In genomic region chr13:60466553-60467313, GRCm38 (mm10) we compare ENCODE assay signal across 12 mouse cellular contexts.
DNase-seq lines count a peak whose midpoint lies in the region; ATAC-seq and TF ChIP-seq lines count a peak whose summit lies in the region.
"Had no signal": no experiment of that assay in that cellular context is flagged by ENCODE, and none has a peak within 500 bp of the region (broad histone marks: within the 10 kb centered on the region; RNA-seq: fewer than 3 reads in every experiment).

No protein-coding gene starts in this region.

- no peaks in the 10 kb centered on the region for H3K9me3 ChIP-seq in kidney, embryonic 15.5 days (replicated peaks)
- H3K9me3 ChIP-seq in stomach, embryonic 16.5 days (replicated peaks; ENCODE audit: control insufficient read depth, low read length): no peaks in the 10 kb centered on the region
- H3K9me3 ChIP-seq in stomach, postnatal 0 days (ENCODE audit: control insufficient read depth, low read length): no peaks in the 10 kb centered on the region
- no peaks in the 10 kb centered on the region for H3K9me3 ChIP-seq in embryonic facial prominence, embryonic 15.5 days (replicated peaks)

- peaks cover 22% of the 10 kb centered on the region for H3K4me1 ChIP-seq in kidney, embryonic 15.5 days
- no peaks in the 10 kb centered on the region for H3K4me1 ChIP-seq in stomach, embryonic 16.5 days (ENCODE audit: control insufficient read depth, insufficient read depth, low read length)
- no peaks in the 10 kb centered on the region for H3K4me1 ChIP-seq in stomach, postnatal 0 days (replicated peaks; ENCODE audit: control insufficient read depth, insufficient read depth)
- H3K4me1 ChIP-seq in embryonic facial prominence, embryonic 15.5 days: peaks cover 23% of the 10 kb centered on the region

- no peak for TF ChIP-seq EP300 in stomach, postnatal 0 days (optimal IDR thresholded peaks at IDR 0.05)

- no peak for ATAC-seq in kidney, embryonic 15.5 days (replicated peaks; ENCODE audit: low FRiP score)
- peak; percentile 37; the same call in 1 of the 2 replicates for ATAC-seq in stomach, embryonic 16.5 days (ENCODE audit: insufficient read depth, low FRiP score)
- ATAC-seq in stomach, postnatal 0 days (ENCODE audit: low FRiP score, low TSS enrichment): no peak
- no peak for ATAC-seq in embryonic facial prominence, embryonic 15.5 days (ENCODE audit: insufficient number of reproducible peaks, low FRiP score, low TSS enrichment, low read depth)
- ATAC-seq: hindbrain, embryonic 16.5 days; Patski had no signal

- DNase-seq in kidney, adult 9 months: no peak
- no peak for DNase-seq in stomach, postnatal 0 days (ENCODE audit: low spot score)
- DNase-seq in layer of hippocampus, adult 9-11 months: no peak
- no peak for DNase-seq in cerebellum, adult 18-20 months
- DNase-seq: cerebellum, adult 2 months; kidney, adult 18-20 months; thymus, postnatal 36 days had no signal

- WGBS in kidney, embryonic 15.5 days: 61% methylated on average over 5 of the region's 5 CpGs
- 64% methylated on average over 5 of the region's 5 CpGs for WGBS in stomach, embryonic 16.5 days
- WGBS in stomach, postnatal 0 days: 65% methylated on average over 5 of the region's 5 CpGs
- 64% methylated on average over 5 of the region's 5 CpGs for WGBS in embryonic facial prominence, embryonic 15.5 days

- H3K27me3 ChIP-seq in kidney, embryonic 15.5 days: no peaks in the 10 kb centered on the region
- no peaks in the 10 kb centered on the region for H3K27me3 ChIP-seq in stomach, embryonic 16.5 days (ENCODE audit: control insufficient read depth, insufficient read depth, low read length)
- no peaks in the 10 kb centered on the region for H3K27me3 ChIP-seq in stomach, postnatal 0 days (ENCODE audit: control insufficient read depth, insufficient read depth, low read length)
- no peaks in the 10 kb centered on the region for H3K27me3 ChIP-seq in embryonic facial prominence, embryonic 15.5 days
- H3K27me3 ChIP-seq: Patski had no signal

- no peaks in the 10 kb centered on the region for H3K36me3 ChIP-seq in kidney, embryonic 15.5 days
- no peaks in the 10 kb centered on the region for H3K36me3 ChIP-seq in stomach, embryonic 16.5 days (ENCODE audit: control insufficient read depth, insufficient read depth, low read length)
- H3K36me3 ChIP-seq in stomach, postnatal 0 days (ENCODE audit: control insufficient read depth, insufficient read depth, low read length): no peaks in the 10 kb centered on the region
- H3K36me3 ChIP-seq in embryonic facial prominence, embryonic 15.5 days: no peaks in the 10 kb centered on the region

- TF ChIP-seq CTCF in stomach, postnatal 0 days (IDR thresholded peaks at IDR 0.05; ENCODE audit: low read depth): no peak

- H3K27ac ChIP-seq in kidney, embryonic 15.5 days: peak overlapping the region; percentile 27; the same call in 1 of the 2 replicates
- H3K27ac ChIP-seq in stomach, embryonic 16.5 days (ENCODE audit: low read length): no peak overlapping the region
- H3K27ac ChIP-seq in stomach, postnatal 0 days (replicated peaks): no peak overlapping the region
- H3K27ac ChIP-seq in embryonic facial prominence, embryonic 15.5 days (replicated peaks): peak overlapping the region; percentile 48; the same call in 1 of the 2 replicates

- H3K4me2 ChIP-seq in kidney, embryonic 15.5 days: no peak overlapping the region
- H3K4me2 ChIP-seq in stomach, embryonic 16.5 days (ENCODE audit: low read depth, low read length): no peak overlapping the region
- no peak overlapping the region for H3K4me2 ChIP-seq in stomach, postnatal 0 days (replicated peaks; ENCODE audit: low read depth)
- no peak overlapping the region for H3K4me2 ChIP-seq in embryonic facial prominence, embryonic 15.5 days (replicated peaks)

- H3K4me3 ChIP-seq in kidney, embryonic 15.5 days (replicated peaks): no peak overlapping the region
- H3K4me3 ChIP-seq in stomach, embryonic 16.5 days (replicated peaks; ENCODE audit: low read length): no peak overlapping the region
- no peak overlapping the region for H3K4me3 ChIP-seq in stomach, postnatal 0 days (ENCODE audit: low read depth, low read length)
- no peak overlapping the region for H3K4me3 ChIP-seq in embryonic facial prominence, embryonic 15.5 days (replicated peaks)

- H3K9ac ChIP-seq in kidney, embryonic 15.5 days: no peak overlapping the region
- no peak overlapping the region for H3K9ac ChIP-seq in stomach, embryonic 16.5 days (ENCODE audit: low read length)
- H3K9ac ChIP-seq in stomach, postnatal 0 days (ENCODE audit: low read length): no peak overlapping the region
- no peak overlapping the region for H3K9ac ChIP-seq in embryonic facial prominence, embryonic 15.5 days

Comparison
In these comparisons a context has a peak if more than half of its experiments do, and no peak if none do; other contexts are left out.
1. H3K27ac ChIP-seq: peak in kidney, embryonic 15.5 days (single experiment) and embryonic facial prominence, embryonic 15.5 days (single experiment); none in stomach, embryonic 16.5 days (single experiment) and stomach, postnatal 0 days (single experiment).